Mouse (Mus musculus) MEL (cell line): ENCODE results near the gene Nrip1. TPM values are rescaled to one million over a fixed set of nuclear protein-coding genes. Genes with fewer than 3 reads are reported as not detected.

Experiments used
- DNase-seq: peaks from one replicate; pipeline ENCODE4 v3.0.0; 2011; ENCODE audit warnings: low read depth, low spot score
- H3K27ac ChIP-seq: 2 replicates; pipeline ENCODE4 v1.5.1; 2012; ENCODE audit warnings: low read depth, mild to moderate bottlenecking, control low read depth, low read length, moderate library complexity; ENCODE audit not compliant: control insufficient read depth
- H3K27me3 ChIP-seq, 2 experiments: fragments of 150-350 bp in 1 of 2; sonication (generic) in 1 of 2; 2 replicates each; pipeline ENCODE4 v1.6.1; 2012; ENCODE audit warnings: low read length in 2 of 2, mild to moderate bottlenecking in 2 of 2, improper control_type of control experiment in 1 of 2, moderate library complexity in 1 of 2; ENCODE audit not compliant: insufficient read depth in 2 of 2, control insufficient read depth in 1 of 2
- H3K36me3 ChIP-seq, 2 experiments: 2 replicates each; pipeline ENCODE4 v1.6.1; 2012 to 2014; ENCODE audit warnings: low read length in 2 of 2, improper control_type of control experiment in 1 of 2, inconsistent platforms in 1 of 2, mild to moderate bottlenecking in 1 of 2; ENCODE audit not compliant: insufficient read depth in 2 of 2, control insufficient read depth in 1 of 2
- H3K4me1 ChIP-seq, 2 experiments: fragments of 150-350 bp in 1 of 2; sonication (generic) in 1 of 2; 2 replicates each; pipeline ENCODE4 v1.6.1; 2012; ENCODE audit warnings: low read length in 2 of 2, improper control_type of control experiment in 1 of 2, mild to moderate bottlenecking in 1 of 2; ENCODE audit not compliant: insufficient read depth in 2 of 2, control insufficient read depth in 1 of 2
- H3K4me3 ChIP-seq, 2 experiments: fragments of 150-350 bp in 1 of 2; sonication (generic) in 1 of 2; 2 replicates each; pipeline ENCODE4 v1.5.1; 2012; ENCODE audit warnings: low read depth in 2 of 2, low read length in 2 of 2, mild to moderate bottlenecking in 2 of 2, moderate library complexity in 2 of 2, control low read depth in 1 of 2, improper control_type of control experiment in 1 of 2; ENCODE audit not compliant: control insufficient read depth in 1 of 2, insufficient read depth in 1 of 2
- H3K79me2 ChIP-seq: 2 replicates; pipeline ENCODE4 v1.6.1; 2012; ENCODE audit warnings: mild to moderate bottlenecking, low read length, moderate library complexity; ENCODE audit not compliant: control insufficient read depth, poor library complexity, insufficient read depth
- H3K9ac ChIP-seq: 2 replicates; pipeline ENCODE4 v1.6.1; 2012; ENCODE audit warnings: low read depth, mild to moderate bottlenecking, control low read depth, low read length, moderate library complexity; ENCODE audit not compliant: control insufficient read depth, poor library complexity, severe bottlenecking
- H3K9me3 ChIP-seq: fragments of 150-350 bp; sonication (generic); replicated peaks from 2 replicates; pipeline ENCODE4 v1.6.1; 2012; ENCODE audit warnings: mild to moderate bottlenecking, low read length, improper control_type of control experiment, moderate library complexity; ENCODE audit not compliant: insufficient read depth
- CHD1 ChIP-seq: IDR thresholded peaks from 2 replicates; pipeline ENCODE4 v1.6.1; 2012; ENCODE audit warnings: low read depth, mild to moderate bottlenecking, inconsistent platforms, low read length, improper control_type of control experiment
- CHD2 ChIP-seq: IDR thresholded peaks from 2 replicates; pipeline ENCODE4 v1.6.1; 2011; ENCODE audit warnings: low read length, improper control_type of control experiment
- CTCF ChIP-seq, 3 experiments: IDR thresholded peaks in 2 of 3; conservative IDR thresholded peaks in 1 of 3; 2 replicates each; pipeline ENCODE4 v1.5.1; 2011 to 2012; ENCODE audit warnings: low read length in 3 of 3, low read depth in 2 of 3, mild to moderate bottlenecking in 2 of 3, improper control_type of control experiment in 1 of 3, inconsistent platforms in 1 of 3, mixed read lengths in 1 of 3, moderate library complexity in 1 of 3; ENCODE audit not compliant: control insufficient read depth in 1 of 3, insufficient read depth in 1 of 3, poor library complexity in 1 of 3, severe bottlenecking in 1 of 3
- E2F4 ChIP-seq: IDR thresholded peaks from 2 replicates; pipeline ENCODE4 v1.6.1; 2011; ENCODE audit warnings: low read depth, low read length, improper control_type of control experiment, borderline replicate concordance
- ELF1 ChIP-seq: IDR thresholded peaks from 2 replicates; pipeline ENCODE4 v1.6.1; 2014; ENCODE audit warnings: low read depth, mild to moderate bottlenecking, inconsistent platforms, low read length, improper control_type of control experiment, moderate library complexity
- EP300 ChIP-seq, 2 experiments: IDR thresholded peaks; 2 replicates each; pipeline ENCODE4 v1.6.1; 2011; ENCODE audit warnings: improper control_type of control experiment in 2 of 2, low read length in 2 of 2, low read depth in 1 of 2, mild to moderate bottlenecking in 1 of 2
- GABPA ChIP-seq: IDR thresholded peaks from 2 replicates; pipeline ENCODE4 v1.6.1; 2012; ENCODE audit warnings: low read depth, mild to moderate bottlenecking, inconsistent platforms, low read length, improper control_type of control experiment, moderate library complexity
- GATA1 ChIP-seq: IDR thresholded peaks from 2 replicates; pipeline ENCODE4 v1.6.1; 2011; ENCODE audit warnings: low read depth, low read length, improper control_type of control experiment
- KAT2A ChIP-seq: conservative IDR thresholded peaks from 2 replicates; pipeline ENCODE4 v1.6.1; 2012; ENCODE audit warnings: low read depth, low read length, improper control_type of control experiment, inconsistent platforms
- MAX ChIP-seq: IDR thresholded peaks from 2 replicates; pipeline ENCODE4 v1.6.1; 2011; ENCODE audit warnings: low read length, improper control_type of control experiment
- MEF2A ChIP-seq: IDR thresholded peaks from 2 replicates; pipeline ENCODE4 v1.6.1; 2014; ENCODE audit warnings: low read depth, mild to moderate bottlenecking, inconsistent platforms, low read length, improper control_type of control experiment; ENCODE audit not compliant: poor library complexity, insufficient replicate concordance, severe bottlenecking; ENCODE audit errors: extremely low read depth
- MXI1 ChIP-seq: IDR thresholded peaks from 2 replicates; pipeline ENCODE4 v1.6.1; 2011; ENCODE audit warnings: mild to moderate bottlenecking, low read depth, low read length, improper control_type of control experiment
- MYB ChIP-seq: IDR thresholded peaks from 2 replicates; pipeline ENCODE4 v1.6.1; 2011; ENCODE audit warnings: mild to moderate bottlenecking, low read depth, low read length, improper control_type of control experiment
- MYC ChIP-seq: IDR thresholded peaks from 2 replicates; pipeline ENCODE4 v1.6.1; 2011; ENCODE audit warnings: low read depth, mild to moderate bottlenecking, low read length, improper control_type of control experiment, moderate library complexity
- NELFE ChIP-seq: IDR thresholded peaks from 2 replicates; pipeline ENCODE4 v1.6.1; 2011; ENCODE audit warnings: low read depth, low read length, improper control_type of control experiment
- NRF1 ChIP-seq: IDR thresholded peaks from 2 replicates; pipeline ENCODE4 v1.6.1; 2014; ENCODE audit warnings: low read depth, mild to moderate bottlenecking, inconsistent platforms, low read length, improper control_type of control experiment, moderate library complexity; ENCODE audit not compliant: poor library complexity, insufficient read depth, severe bottlenecking
- POLR2A ChIP-seq, 2 experiments: IDR thresholded peaks; 2 replicates each; pipeline ENCODE4 v1.6.1; 2011 to 2012; ENCODE audit warnings: low read length in 2 of 2, mild to moderate bottlenecking in 2 of 2, control low read depth in 1 of 2, improper control_type of control experiment in 1 of 2, low read depth in 1 of 2, moderate library complexity in 1 of 2; ENCODE audit not compliant: control insufficient read depth in 1 of 2, insufficient read depth in 1 of 2, poor library complexity in 1 of 2
- POLR2AphosphoS5 ChIP-seq: IDR thresholded peaks from 2 replicates; pipeline ENCODE4 v1.6.1; 2012; ENCODE audit warnings: low read depth, borderline replicate concordance, mild to moderate bottlenecking, inconsistent platforms, low read length, moderate library complexity, mixed read lengths
- RAD21 ChIP-seq: IDR thresholded peaks from 2 replicates; pipeline ENCODE4 v1.6.1; 2011; ENCODE audit warnings: mild to moderate bottlenecking, low read depth, low read length, improper control_type of control experiment
- RCOR1 ChIP-seq: IDR thresholded peaks from 2 replicates; pipeline ENCODE4 v1.6.1; 2012; ENCODE audit warnings: low read depth, mild to moderate bottlenecking, inconsistent platforms, low read length, improper control_type of control experiment
- SIN3A ChIP-seq: IDR thresholded peaks from 2 replicates; pipeline ENCODE4 v1.6.1; 2012; ENCODE audit warnings: low read length, improper control_type of control experiment, inconsistent platforms
- SMC3 ChIP-seq: IDR thresholded peaks from 2 replicates; pipeline ENCODE4 v1.6.1; 2011; ENCODE audit warnings: low read depth, low read length, improper control_type of control experiment
- TAL1 ChIP-seq: IDR thresholded peaks from 2 replicates; pipeline ENCODE4 v1.6.1; 2012; ENCODE audit warnings: mild to moderate bottlenecking, inconsistent platforms, low read length, moderate library complexity, mixed read lengths
- TBP ChIP-seq: IDR thresholded peaks from 2 replicates; pipeline ENCODE4 v1.8.0; 2011; ENCODE audit warnings: low read depth, low read length, improper control_type of control experiment
- TCF12 ChIP-seq: IDR thresholded peaks from 2 replicates; pipeline ENCODE4 v1.6.1; 2014; ENCODE audit warnings: low read depth, mild to moderate bottlenecking, inconsistent platforms, low read length, improper control_type of control experiment, moderate library complexity
- UBTF ChIP-seq: IDR thresholded peaks from 2 replicates; pipeline ENCODE4 v1.6.1; 2012; ENCODE audit warnings: low read depth, mild to moderate bottlenecking, inconsistent platforms, low read length, improper control_type of control experiment, moderate library complexity, borderline replicate concordance; ENCODE audit not compliant: insufficient read depth
- USF1 ChIP-seq: IDR thresholded peaks from 2 replicates; pipeline ENCODE4 v1.6.1; 2014; ENCODE audit warnings: low read depth, mild to moderate bottlenecking, inconsistent platforms, low read length, improper control_type of control experiment, moderate library complexity
- USF2 ChIP-seq, 2 experiments: IDR thresholded peaks; 2 replicates each; pipeline ENCODE4 v1.6.1; 2011 to 2012; ENCODE audit warnings: improper control_type of control experiment in 2 of 2, low read length in 2 of 2, borderline replicate concordance in 1 of 2, inconsistent platforms in 1 of 2, low read depth in 1 of 2, mild to moderate bottlenecking in 1 of 2; ENCODE audit not compliant: insufficient read depth in 1 of 2
- ZC3H11A ChIP-seq: IDR thresholded peaks from 2 replicates; pipeline ENCODE4 v1.6.1; 2012; ENCODE audit warnings: low read depth, mild to moderate bottlenecking, inconsistent platforms, low read length, improper control_type of control experiment
- ZKSCAN1 ChIP-seq: IDR thresholded peaks from 2 replicates; pipeline ENCODE4 v1.6.1; 2012; ENCODE audit warnings: low read depth, mild to moderate bottlenecking, inconsistent platforms, low read length, improper control_type of control experiment, moderate library complexity
- ZMIZ1 ChIP-seq: IDR thresholded peaks from 2 replicates; pipeline ENCODE4 v1.6.1; 2012; ENCODE audit warnings: low read depth, mild to moderate bottlenecking, inconsistent platforms, low read length, improper control_type of control experiment, moderate library complexity
- ZNF384 ChIP-seq: IDR thresholded peaks from 2 replicates; pipeline ENCODE4 v1.6.1; 2012; ENCODE audit warnings: low read depth, mild to moderate bottlenecking, inconsistent platforms, low read length, improper control_type of control experiment
- polyA plus RNA-seq, 2 experiments: library from polyadenylated mRNA; stranded (reverse) in 1 of 2; unstranded in 1 of 2; fragments of >175 nt in 1 of 2; fragments of >200 nt in 1 of 2; gene quantifications; 2 replicates each; pipeline versions ENCODE4 v1.2.1 to v1.2.4; 2012; ENCODE audit warnings: low replicate concordance in 2 of 2, low read depth in 1 of 2; ENCODE audit not compliant: insufficient read length in 2 of 2, insufficient read depth in 1 of 2, missing spikeins in 1 of 2
- total RNA-seq: library from RNA; depleted of rRNA; stranded (reverse); fragments of 300-350 nt; gene quantifications from 2 replicates; pipeline ENCODE4 v1.2.3, GENCODE M21; 2012

Gene Nrip1
- total and polyA plus RNA-seq, 3 experiments = 13.6 to 42.6 (median 21.1) TPM

GRCm38 (mm10) chr16:76370041-76370715 lies 3.4 kb downstream of the Nrip1 start:
- Histone ChIP-seq H3K79me2 (peaks cover 58% of the 10 kb centered on the region), H3K27ac (peak overlapping the region; percentile 47), H3K36me3 (peaks cover 0 to 6% of the 10 kb centered on the region in 2 experiments; a peak in 3 of 4 replicates), H3K4me3 (peak overlapping the region; percentile 5 to 79), H3K9me3 (no peaks in the 10 kb centered on the region), H3K9ac (peak overlapping the region; percentile 97), H3K4me1 (peaks cover 0 to 14% of the 10 kb centered on the region in 2 experiments; a peak in 2 of 4 replicates), H3K27me3 (no peaks in the 10 kb centered on the region; a peak in 1 of 4 replicates)
- DNase-seq = peak; percentile 84
- TF ChIP-seq KAT2A = no peak
- TF ChIP-seq ZMIZ1 = no peak
- no peak for TF ChIP-seq CHD2
- TF ChIP-seq UBTF = no peak
- TF ChIP-seq RCOR1 = no peak
- TF ChIP-seq TCF12 = 0 out of 2 replicates have a peak, but pooled peaks have one; percentile 26
- TF ChIP-seq TAL1 = peak; percentile 37
- no peak for TF ChIP-seq MEF2A
- no peak for TF ChIP-seq NELFE
- TF ChIP-seq E2F4 = no peak
- TF ChIP-seq GABPA = no peak
- TF ChIP-seq ZC3H11A = 0 out of 2 replicates have a peak, but pooled peaks have one; percentile 19
- no peak for TF ChIP-seq ELF1
- no peak for TF ChIP-seq ZKSCAN1
- TF ChIP-seq MYB = no peak
- TF ChIP-seq RAD21 = peak; percentile 41
- TF ChIP-seq USF2 (IDR thresholded peaks at IDR 0.05; ENCODE audit: borderline replicate concordance in 1 of 2, insufficient read depth in 1 of 2, low read depth in 1 of 2, low read length in 2 of 2) = no peak
- 0 out of 2 replicates have a peak, but pooled peaks have one; percentile 25 for TF ChIP-seq USF1
- TF ChIP-seq SMC3 = peak; percentile 34; the same call in 1 of the 2 replicates
- TF ChIP-seq POLR2A (IDR thresholded peaks at IDR 0.05; ENCODE audit: control insufficient read depth in 1 of 2, insufficient read depth in 1 of 2, low read depth in 1 of 2, low read length in 2 of 2, poor library complexity in 1 of 2) = peak in 1 of 2 experiments; percentile 49; a peak in 1 of 4 replicates
- TF ChIP-seq MXI1 = peak; percentile 88
- peak; percentile 44; the same call in 1 of the 2 replicates for TF ChIP-seq GATA1
- TF ChIP-seq POLR2AphosphoS5 = no peak
- no peak for TF ChIP-seq NRF1
- TF ChIP-seq MYC = peak; percentile 94
- peak; percentile 52; the same call in 1 of the 2 replicates for TF ChIP-seq TBP
- peak; percentile 71 for TF ChIP-seq SIN3A
- TF ChIP-seq CHD1 = peak; percentile 73
- TF ChIP-seq MAX = peak; percentile 78
- TF ChIP-seq EP300 (IDR thresholded peaks at IDR 0.05; ENCODE audit: low read depth in 1 of 2, low read length in 2 of 2) = no peak
- TF ChIP-seq CTCF (IDR thresholded peaks at IDR 0.05 in 2 of 3, conservative IDR thresholded peaks at IDR 0.05 in 1 of 3; ENCODE audit: control insufficient read depth in 1 of 3, insufficient read depth in 1 of 3, low read depth in 2 of 3, low read length in 3 of 3, poor library complexity in 1 of 3, severe bottlenecking in 1 of 3) = peak; percentile 17 to 47 (median 33); a peak in 3 of 6 replicates
- peak; percentile 31; the same call in 1 of the 2 replicates for TF ChIP-seq ZNF384
